Mouse (Mus musculus) lung, embryonic 15.5 days (tissue): ENCODE results near the gene Prex1. TPM values are rescaled to one million over a fixed set of nuclear protein-coding genes. Genes with fewer than 3 reads are reported as not detected.
A peak's percentile ranks its signal among the peaks of the same experiment; 100 is the strongest.
"Not testable (repeated sequence)": the region's sequence is repeated elsewhere in the genome, so short reads cannot be mapped to it uniquely, and the experiment has no call there.

Source experiments
- ATAC-seq: fragments of 200-750 bp; cut with Nextera tagmentation; 2 replicates; pipeline ENCODE4 v1.8.0; 2017; ENCODE audit warnings: moderate number of reproducible peaks, borderline replicate concordance; ENCODE audit not compliant: low FRiP score, low TSS enrichment; ENCODE audit errors: extremely low read depth
- H3K27ac ChIP-seq: fragments of 300-500 bp; sonication (generic); 2 replicates; pipeline ENCODE4 v1.5.1; 2015; ENCODE audit warnings: moderate library complexity, mild to moderate bottlenecking, inconsistent platforms
- H3K27me3 ChIP-seq: fragments of 300-500 bp; sonication (generic); 2 replicates; pipeline ENCODE4 v1.6.1; 2015; ENCODE audit warnings: inconsistent platforms
- H3K36me3 ChIP-seq: fragments of 300-500 bp; sonication (generic); 2 replicates; pipeline ENCODE4 v1.6.1; 2015; ENCODE audit warnings: inconsistent platforms
- H3K4me1 ChIP-seq: fragments of 300-500 bp; sonication (generic); 2 replicates; pipeline ENCODE4 v1.6.1; 2015; ENCODE audit warnings: inconsistent platforms
- H3K4me2 ChIP-seq: fragments of 300-500 bp; sonication (generic); 2 replicates; pipeline ENCODE4 v1.6.1; 2015; ENCODE audit warnings: inconsistent platforms, mild to moderate bottlenecking, moderate library complexity
- H3K4me3 ChIP-seq: fragments of 300-500 bp; sonication (generic); 2 replicates; pipeline ENCODE4 v1.5.1; 2015; ENCODE audit warnings: mild to moderate bottlenecking, inconsistent platforms
- H3K9ac ChIP-seq: fragments of 300-500 bp; sonication (generic); 2 replicates; pipeline ENCODE4 v1.6.1; 2015; ENCODE audit warnings: inconsistent platforms
- H3K9me3 ChIP-seq: fragments of 300-500 bp; sonication (generic); 2 replicates; pipeline ENCODE4 v1.6.1; 2016; ENCODE audit warnings: inconsistent platforms
- WGBS: fragments of 180-500 bp; shearing (Covaris S2); methylation state at CpG from one replicate; pipeline ENCODE4 v1.1.7; 2015; 5-methylcytosine and 5-hydroxymethylcytosine counted together
- polyA plus RNA-seq: library from polyadenylated mRNA; unstranded; fragments of >200 nt; fragmentation: Nextera tagmentation; extraction: Ambion mirVana; gene quantifications from 2 replicates; pipeline ENCODE4 v1.2.1, GENCODE M21; 2015

Prex1 gene
- polyA plus RNA-seq, result 10.2 and 10.6 TPM in 2 replicates

GRCm38 (mm10) chr2:166713690-166714426 lies at the start of gene Prex1:
Gene Prex1 (minus strand): TSS chr2:166713832.
- Histone ChIP-seq H3K27me3 (0 out of 2 replicates have a peak, but pooled peaks cover 5% of the 10 kb centered on the region), H3K9me3 (no peaks in the 10 kb centered on the region), H3K4me1 (peaks cover 11% of the 10 kb centered on the region), H3K27ac (peak within 1 kb of the TSS; percentile 45), H3K4me3 (peak within 1 kb of the TSS; percentile 60), H3K9ac (peak within 1 kb of the TSS; percentile 51), H3K36me3 (no peaks in the 10 kb centered on the region), H3K4me2 (peak within 1 kb of the TSS; percentile 97)
- WGBS, result 1% methylated on average over 52 of the region's 69 CpGs
- ATAC-seq, result peak; percentile 93

DNA sequence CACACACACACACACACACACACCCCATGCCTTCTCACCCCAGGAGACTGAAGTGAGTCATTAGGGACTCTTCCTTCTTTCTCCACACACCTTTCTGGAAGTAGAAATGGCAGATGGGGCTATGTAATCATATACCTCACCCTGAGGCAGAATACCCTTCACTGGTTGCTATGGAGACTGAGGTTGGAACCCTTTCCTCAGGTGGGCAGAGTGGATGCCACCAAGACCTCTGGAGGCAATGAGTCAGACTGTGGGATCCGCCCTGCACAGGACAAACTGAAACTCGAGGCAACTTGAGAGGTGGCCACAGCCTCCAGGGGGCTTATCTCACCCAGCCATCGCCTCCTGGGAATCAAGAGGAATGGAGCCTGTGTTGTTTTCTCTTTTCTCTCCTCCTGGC lies 44.3 kb upstream of the Prex1 start:
- 5% methylated on average over 3 of the region's 3 CpGs for WGBS
- Histone ChIP-seq H3K27ac (no peak overlapping the region), H3K9ac (no peak overlapping the region), H3K36me3 (no peaks in the 10 kb centered on the region), H3K4me2 (no peak overlapping the region), H3K4me3 (no peak overlapping the region), H3K9me3 (no peaks in the 10 kb centered on the region), H3K27me3 (no peaks in the 10 kb centered on the region), H3K4me1 (no peaks in the 10 kb centered on the region)
- ATAC-seq, result no peak

DNA sequence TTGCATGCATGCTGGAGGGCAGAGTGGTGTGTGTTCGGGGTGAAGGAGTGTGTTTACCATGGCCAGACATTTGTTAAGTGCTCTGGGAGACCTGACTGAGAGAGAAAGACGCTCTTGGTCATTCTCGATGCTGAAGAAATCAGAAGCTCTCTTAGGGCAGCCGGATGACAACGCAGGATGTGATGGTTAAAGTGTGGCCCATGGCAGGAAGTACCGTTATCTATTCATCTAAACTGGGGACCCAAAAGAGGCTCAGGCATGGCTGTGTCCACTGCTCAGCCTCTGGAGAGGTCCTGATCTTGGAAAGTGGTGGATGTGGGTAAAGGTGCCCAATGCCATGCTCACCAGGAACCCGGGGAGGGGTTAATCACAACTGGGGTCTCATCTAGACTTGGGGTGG lies 41.1 kb upstream of the Prex1 start:
- no peaks in the 10 kb centered on the region for H3K9me3 ChIP-seq
- ATAC-seq, result no peak
- no peaks in the 10 kb centered on the region for H3K27me3 ChIP-seq
- no peak overlapping the region for H3K9ac ChIP-seq
- no peak overlapping the region for H3K4me2 ChIP-seq
- 68% methylated on average over 7 of the region's 7 CpGs for WGBS
- H3K4me3 ChIP-seq, result no peak overlapping the region
- H3K4me1 ChIP-seq, result no peaks in the 10 kb centered on the region
- H3K27ac ChIP-seq, result no peak overlapping the region
- no peaks in the 10 kb centered on the region for H3K36me3 ChIP-seq

DNA sequence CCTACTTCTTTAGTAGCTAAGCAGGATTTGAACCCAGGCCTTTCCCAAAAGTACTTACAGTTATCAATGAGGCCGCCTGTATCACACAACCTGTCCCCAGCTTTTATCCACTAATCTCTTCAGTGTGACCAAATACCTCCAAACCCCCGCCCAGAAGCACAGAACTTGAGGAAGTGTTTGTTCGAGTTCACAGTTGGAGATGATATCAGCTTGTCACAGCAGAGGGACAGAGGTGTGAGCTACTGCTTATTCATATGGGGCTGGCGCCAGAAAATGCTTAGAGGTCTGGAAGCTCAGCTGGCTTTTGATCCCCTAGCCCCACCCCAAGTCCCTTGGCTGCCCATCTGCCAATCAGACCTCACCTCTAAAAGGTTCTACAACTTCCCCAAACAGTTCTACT lies 40.6 kb upstream of the Prex1 start:
- H3K9ac ChIP-seq, result no peak overlapping the region

DNA sequence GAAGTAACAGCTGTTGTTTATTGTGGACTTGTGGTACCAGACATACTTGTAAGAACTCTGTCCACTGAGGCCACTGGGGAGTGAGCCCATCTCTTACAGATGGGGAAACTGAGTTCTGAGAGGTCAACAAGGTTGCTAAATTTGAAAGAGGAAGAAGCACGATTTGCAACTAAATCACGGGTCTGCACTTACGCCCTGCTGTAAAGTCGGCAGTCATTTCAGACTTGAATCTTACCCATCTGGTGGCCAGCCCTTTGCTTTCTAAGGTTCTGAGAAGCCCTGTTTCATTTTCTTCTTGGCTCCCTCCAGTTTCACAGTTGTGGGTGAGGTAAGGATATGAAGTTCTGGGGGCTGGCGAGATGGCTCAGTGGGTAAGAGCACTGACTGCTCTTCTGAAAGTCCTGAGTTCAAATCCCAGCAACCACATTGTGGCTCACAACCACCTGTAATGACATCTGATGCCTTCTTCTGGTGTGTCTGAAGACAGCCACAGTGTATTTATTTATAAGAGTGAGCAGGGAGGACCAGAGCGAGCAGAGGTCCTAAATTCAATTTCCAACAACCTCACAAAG lies 37.1 kb upstream of the Prex1 start:
- Histone ChIP-seq H3K27me3 (no peaks in the 10 kb centered on the region), H3K4me1 (peaks cover 4% of the 10 kb centered on the region; the same call in 1 of the 2 replicates), H3K27ac (no peak overlapping the region), H3K9me3 (no peaks in the 10 kb centered on the region), H3K9ac (no peak overlapping the region), H3K4me2 (no peak overlapping the region), H3K36me3 (no peaks in the 10 kb centered on the region), H3K4me3 (no peak overlapping the region)
- 82% methylated on average over 6 of the region's 6 CpGs for WGBS
- ATAC-seq, result no peak

More for the DNA sequence above, 40.6 kb upstream of the Prex1 start:
- Histone ChIP-seq H3K36me3 (no peaks in the 10 kb centered on the region), H3K9me3 (no peaks in the 10 kb centered on the region), H3K27me3 (no peaks in the 10 kb centered on the region), H3K27ac (no peak overlapping the region), H3K4me3 (no peak overlapping the region), H3K4me1 (no peaks in the 10 kb centered on the region), H3K4me2 (no peak overlapping the region)
- ATAC-seq, result no peak
- 31% methylated on average over 4 of the region's 4 CpGs for WGBS

DNA sequence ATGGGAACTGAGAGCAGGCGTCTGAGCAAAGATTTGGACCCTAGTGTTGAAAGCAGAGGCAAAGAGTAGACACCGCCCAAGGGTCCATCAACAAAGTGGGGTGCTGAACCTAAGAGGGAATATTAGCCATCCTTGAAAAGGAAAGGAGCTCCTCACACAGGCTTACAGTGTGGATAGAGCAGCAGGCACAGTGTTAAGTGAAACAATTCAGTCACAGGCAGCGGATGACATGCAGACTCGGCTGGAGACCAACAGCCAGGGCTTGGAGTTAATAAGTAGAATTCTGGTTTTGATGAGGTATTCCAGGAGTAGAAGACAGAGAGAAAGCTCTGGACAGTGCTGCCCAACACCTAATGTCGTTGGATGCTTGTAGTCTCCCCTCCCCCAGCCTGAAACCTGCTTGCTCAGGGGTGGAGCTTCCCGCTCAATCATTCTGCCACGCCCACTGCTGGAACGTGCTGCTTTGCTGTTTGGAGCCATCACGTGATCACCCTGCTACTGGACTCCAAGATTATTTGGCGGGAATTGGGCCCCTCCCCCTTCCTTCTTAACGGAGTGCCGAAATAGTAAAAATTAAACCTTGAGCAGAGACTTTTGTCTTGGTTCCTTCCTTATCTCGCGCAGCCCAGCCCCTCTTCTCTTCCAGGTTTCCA lies 32.8 kb upstream of the Prex1 start:
- WGBS, result 42% methylated on average over 14 of the region's 14 CpGs
- not testable (repeated sequence) for ATAC-seq, H3K4me2 ChIP-seq

GRCm38 (mm10) chr2:166745849-166746248 lies 32.2 kb upstream of the Prex1 start:
- ATAC-seq, result no peak
- WGBS, result 79% methylated on average over 9 of the region's 9 CpGs
- H3K27ac ChIP-seq, result no peak overlapping the region

More for the DNA sequence above, 32.8 kb upstream of the Prex1 start:
- H3K36me3 ChIP-seq, H3K9ac ChIP-seq, H3K27me3 ChIP-seq, H3K27ac ChIP-seq, H3K4me3 ChIP-seq, H3K4me1 ChIP-seq, H3K9me3 ChIP-seq: not testable (repeated sequence)

GRCm38 (mm10) chr2:166744433-166744832 lies 30.8 kb upstream of the Prex1 start:
- no peak for ATAC-seq
- Histone ChIP-seq H3K36me3 (no peaks in the 10 kb centered on the region), H3K27ac (no peak overlapping the region), H3K9ac (no peak overlapping the region), H3K4me2 (no peak overlapping the region), H3K27me3 (no peaks in the 10 kb centered on the region), H3K9me3 (no peaks in the 10 kb centered on the region), H3K4me1 (peaks cover 4% of the 10 kb centered on the region; the same call in 1 of the 2 replicates), H3K4me3 (no peak overlapping the region)
- 64% methylated on average over 7 of the region's 7 CpGs for WGBS

More at GRCm38 (mm10) chr2:166745849-166746248, 32.2 kb upstream of the Prex1 start:
- no peak overlapping the region for H3K9ac ChIP-seq
- H3K4me3 ChIP-seq, result no peak overlapping the region
- H3K36me3 ChIP-seq, result no peaks in the 10 kb centered on the region
- no peaks in the 10 kb centered on the region for H3K9me3 ChIP-seq
- H3K4me2 ChIP-seq, result no peak overlapping the region
- peaks cover 4% of the 10 kb centered on the region; the same call in 1 of the 2 replicates for H3K4me1 ChIP-seq
- no peaks in the 10 kb centered on the region for H3K27me3 ChIP-seq

DNA sequence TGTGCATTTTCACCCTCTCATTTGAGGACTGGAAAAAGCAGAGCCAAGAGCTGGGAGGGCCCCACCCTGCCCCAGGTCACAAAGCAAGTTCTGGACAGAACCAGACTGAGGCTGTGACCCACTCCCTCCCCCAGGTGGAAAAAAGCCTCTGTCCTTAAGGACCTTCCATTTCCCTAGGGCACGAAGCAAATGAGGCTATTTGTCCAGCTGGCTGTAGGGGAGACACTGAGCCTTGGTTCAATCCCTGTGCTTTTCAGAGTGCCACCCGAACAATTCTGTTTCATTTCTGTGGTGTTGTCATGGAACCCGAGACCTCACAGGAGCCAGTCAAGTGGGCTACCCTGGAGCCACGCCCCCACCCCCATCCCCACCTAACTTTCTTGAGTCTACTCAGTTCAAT lies 29.9 kb upstream of the Prex1 start:
- 40% methylated on average over 4 of the region's 4 CpGs for WGBS
- no peak for ATAC-seq
- H3K4me3 ChIP-seq, result no peak overlapping the region
- H3K9me3 ChIP-seq, result no peaks in the 10 kb centered on the region
- H3K9ac ChIP-seq, result no peak overlapping the region
- H3K27ac ChIP-seq, result no peak overlapping the region
- no peaks in the 10 kb centered on the region for H3K27me3 ChIP-seq
- no peaks in the 10 kb centered on the region for H3K36me3 ChIP-seq
- H3K4me2 ChIP-seq, result no peak overlapping the region
- H3K4me1 ChIP-seq, result peaks cover 4% of the 10 kb centered on the region; the same call in 1 of the 2 replicates

- H3K36me3 ChIP-seq, result no peaks in the 10 kb centered on the region
- WGBS, result 79% methylated on average over 6 of the region's 6 CpGs
- H3K9ac ChIP-seq, result no peak overlapping the region
- H3K9me3 ChIP-seq, result no peaks in the 10 kb centered on the region
- H3K27ac ChIP-seq, result no peak overlapping the region
- no peak overlapping the region for H3K4me3 ChIP-seq
- H3K4me2 ChIP-seq, result no peak overlapping the region
- no peak for ATAC-seq
- peaks cover 3% of the 10 kb centered on the region; the same call in 1 of the 2 replicates for H3K4me1 ChIP-seq
- H3K27me3 ChIP-seq, result no peaks in the 10 kb centered on the region
Observed at GRCm38 (mm10) chr2:166741445-166741844, 27.8 kb upstream of the Prex1 start.

DNA sequence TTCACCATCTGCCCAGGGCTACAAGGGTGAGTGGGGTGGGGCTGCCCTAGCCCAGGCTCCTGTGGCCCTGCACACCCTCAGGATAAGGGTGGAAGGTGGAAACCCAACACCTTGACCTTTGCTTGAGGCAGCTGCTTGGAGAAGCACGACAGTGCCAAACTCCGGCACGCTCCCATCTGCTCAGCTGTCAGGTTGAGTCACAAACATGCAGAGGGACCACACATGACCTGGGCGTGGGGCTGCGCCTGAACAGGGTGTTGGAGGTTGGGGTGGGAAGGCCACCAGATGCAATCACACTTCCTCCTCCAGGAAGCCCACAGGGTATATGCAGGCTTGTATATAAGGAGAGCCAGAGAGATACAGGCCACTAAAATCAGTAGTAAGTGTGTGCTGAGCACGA lies 26.8 kb upstream of the Prex1 start:
- no peaks in the 10 kb centered on the region for H3K36me3 ChIP-seq
- no peak for ATAC-seq
- no peak overlapping the region for H3K9ac ChIP-seq
- H3K27me3 ChIP-seq, result no peaks in the 10 kb centered on the region
- no peak overlapping the region for H3K27ac ChIP-seq
- no peak overlapping the region for H3K4me2 ChIP-seq
- WGBS, result 70% methylated on average over 6 of the region's 6 CpGs
- H3K9me3 ChIP-seq, result no peaks in the 10 kb centered on the region
- no peaks in the 10 kb centered on the region for H3K4me1 ChIP-seq
- H3K4me3 ChIP-seq, result no peak overlapping the region

- no peak overlapping the region for H3K9ac ChIP-seq
- H3K4me3 ChIP-seq, result no peak overlapping the region
- WGBS, result 44% methylated on average over 7 of the region's 7 CpGs
- no peak overlapping the region for H3K27ac ChIP-seq
- no peaks in the 10 kb centered on the region for H3K9me3 ChIP-seq
- no peaks in the 10 kb centered on the region for H3K36me3 ChIP-seq
- no peaks in the 10 kb centered on the region for H3K27me3 ChIP-seq
- H3K4me2 ChIP-seq, result no peak overlapping the region
- no peaks in the 10 kb centered on the region for H3K4me1 ChIP-seq
- no peak for ATAC-seq
Observed at GRCm38 (mm10) chr2:166737307-166737706, 23.7 kb upstream of the Prex1 start.
